Mouse (Mus musculus) lung, postnatal 0 days (tissue): Measurements from ENCODE around the gene Cfd. TPM values are rescaled to one million over a fixed set of nuclear protein-coding genes. Genes with fewer than 3 reads are reported as not detected.
A peak's percentile ranks its signal among the peaks of the same experiment; 100 is the strongest.

Source experiments
- ATAC-seq: fragments of 200-750 bp; cut with Nextera tagmentation; 2 replicates; pipeline ENCODE4 v1.8.0; 2017; ENCODE audit warnings: moderate library complexity
- DNase-seq: peaks from one replicate; pipeline ENCODE4 v3.0.0-alpha.2; 2016; ENCODE audit warnings: low spot score
- H3K27ac ChIP-seq: fragments of 300-500 bp; sonication (generic); 2 replicates; pipeline ENCODE4 v1.5.1; 2014; ENCODE audit warnings: antibody characterized with exemption, mild to moderate bottlenecking, low read length, mixed read lengths
- H3K27me3 ChIP-seq: fragments of 300-500 bp; sonication (generic); replicated peaks from 2 replicates; pipeline ENCODE4 v1.6.1; 2014; ENCODE audit warnings: low read length, mixed read lengths; ENCODE audit not compliant: insufficient read depth
- H3K36me3 ChIP-seq: fragments of 300-500 bp; sonication (generic); 2 replicates; pipeline ENCODE4 v1.6.1; 2014; ENCODE audit warnings: low read length, mixed read lengths; ENCODE audit not compliant: insufficient read depth
- H3K4me1 ChIP-seq: fragments of 300-500 bp; sonication (generic); 2 replicates; pipeline ENCODE4 v1.6.1; 2014; ENCODE audit warnings: antibody characterized with exemption, low read depth, low read length, mixed read lengths; ENCODE audit not compliant: insufficient read depth
- H3K4me2 ChIP-seq: fragments of 300-500 bp; sonication (generic); replicated peaks from 2 replicates; pipeline ENCODE4 v1.6.1; 2014; ENCODE audit warnings: low read depth, mild to moderate bottlenecking, low read length, moderate library complexity, mixed read lengths
- H3K4me3 ChIP-seq: fragments of 300-500 bp; sonication (generic); 2 replicates; pipeline ENCODE4 v1.5.1; 2014; ENCODE audit warnings: low read depth, low read length
- H3K9ac ChIP-seq: fragments of 300-500 bp; sonication (generic); replicated peaks from 2 replicates; pipeline ENCODE4 v1.6.1; 2014; ENCODE audit warnings: low read depth, mild to moderate bottlenecking
- H3K9me3 ChIP-seq: fragments of 300-500 bp; sonication (generic); 2 replicates; pipeline ENCODE4 v1.6.1; 2016; ENCODE audit warnings: low read length, mixed read lengths
- CTCF ChIP-seq: IDR thresholded peaks from 2 replicates; pipeline ENCODE4 v1.5.1; 2016; ENCODE audit warnings: antibody characterized with exemption, mild to moderate bottlenecking
- EP300 ChIP-seq: IDR thresholded peaks from 2 replicates; pipeline ENCODE4 v1.6.1; 2016; ENCODE audit warnings: antibody characterized with exemption, mild to moderate bottlenecking, control low read depth
- WGBS: fragments of 180-500 bp; shearing (Covaris S2); extraction: QIAGEN DNeasy Blood & Tissue Kit; methylation state at CpG from one replicate; pipeline ENCODE4 v1.1.7; 2014; 5-methylcytosine and 5-hydroxymethylcytosine counted together
- polyA plus RNA-seq: library from polyadenylated mRNA; unstranded; fragments of >200 nt; fragmentation: Nextera tagmentation; extraction: Ambion mirVana; gene quantifications from 2 replicates; pipeline ENCODE4 v1.2.1, GENCODE M21; 2015

Cfd gene
- polyA plus RNA-seq, 1 experiment from 2014 or later = not detected

DNA sequence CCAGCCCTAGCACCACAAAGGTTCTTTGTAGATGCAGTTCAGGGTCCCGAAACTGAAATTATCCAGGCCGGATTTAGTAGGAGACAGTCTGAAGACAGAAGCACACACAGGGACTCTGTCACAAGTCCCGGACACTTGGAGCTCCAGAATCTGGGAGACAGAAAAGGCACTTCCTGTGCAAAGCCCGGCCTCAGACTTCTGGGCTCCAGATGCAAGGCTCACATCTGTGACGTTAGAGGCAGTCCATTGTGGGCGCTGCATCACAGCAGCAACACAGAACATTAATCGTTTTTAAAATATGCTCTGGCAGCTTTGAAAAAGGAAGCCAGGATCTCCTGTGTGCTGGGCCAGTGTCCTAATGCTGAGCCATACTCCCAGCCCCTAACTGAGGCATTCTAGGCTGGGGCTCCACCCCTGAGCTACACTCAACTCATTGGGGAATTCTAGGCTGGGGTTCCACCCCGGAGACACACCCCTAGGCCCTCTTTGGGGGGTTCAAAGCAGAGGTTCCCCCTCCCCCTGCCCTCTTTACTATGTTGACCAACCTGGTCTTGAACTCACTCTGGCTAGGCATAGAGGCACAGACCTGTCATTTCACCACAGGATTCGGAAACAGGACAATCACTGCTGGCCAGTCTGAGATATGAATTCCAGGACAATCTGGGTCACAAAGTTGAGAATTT, 38.4 kb upstream of the Cfd start:
- Histone ChIP-seq H3K9ac (no peak overlapping the region; the same call in 1 of the 2 replicates), H3K4me2 (no peak overlapping the region), H3K4me1 (peaks cover 36% of the 10 kb centered on the region), H3K4me3 (no peak overlapping the region), H3K27ac (peak overlapping the region; percentile 97), H3K36me3 (no peaks in the 10 kb centered on the region), H3K27me3 (no peaks in the 10 kb centered on the region), H3K9me3 (no peaks in the 10 kb centered on the region)
- DNase-seq (peak; percentile 87), ATAC-seq (peak; percentile 2; the same call in 1 of the 2 replicates)
- TF ChIP-seq EP300 (no peak; the same call in 1 of the 2 replicates), CTCF (no peak)
- 19% methylated on average over 9 of the region's 9 CpGs for WGBS

DNA sequence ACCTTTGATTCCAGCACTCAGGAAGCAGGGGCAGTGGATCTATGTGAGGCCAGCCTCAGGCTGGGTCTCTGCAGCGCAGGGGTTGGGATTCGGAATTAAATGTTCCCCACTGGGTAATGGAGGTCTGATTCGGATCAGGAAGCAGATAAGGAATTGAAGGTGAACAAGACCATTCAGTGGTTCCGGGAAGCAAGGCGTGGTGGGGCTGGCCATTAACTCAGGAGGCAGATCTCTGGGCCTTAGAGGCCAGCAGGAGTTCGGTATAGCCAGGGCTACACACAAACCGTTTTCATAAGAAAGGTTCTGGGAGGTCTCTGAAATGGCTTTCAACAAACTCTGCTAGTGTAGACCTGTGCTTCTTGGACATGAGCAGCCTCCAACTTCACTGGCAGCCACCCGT, 37.8 kb upstream of the Cfd start:
- peak overlapping the region; percentile 46 for H3K9ac ChIP-seq
- WGBS = 18% methylated on average over 8 of the region's 8 CpGs
- ATAC-seq = no peak
- no peaks in the 10 kb centered on the region for H3K27me3 ChIP-seq
- no peak overlapping the region for H3K4me3 ChIP-seq
- no peak for DNase-seq
- no peaks in the 10 kb centered on the region for H3K36me3 ChIP-seq
- H3K4me1 ChIP-seq = peaks cover 42% of the 10 kb centered on the region
- H3K9me3 ChIP-seq = no peaks in the 10 kb centered on the region
- H3K27ac ChIP-seq = peak overlapping the region; percentile 97
- H3K4me2 ChIP-seq = peak overlapping the region; percentile 63
- TF ChIP-seq EP300 (no peak), CTCF (no peak)

DNA sequence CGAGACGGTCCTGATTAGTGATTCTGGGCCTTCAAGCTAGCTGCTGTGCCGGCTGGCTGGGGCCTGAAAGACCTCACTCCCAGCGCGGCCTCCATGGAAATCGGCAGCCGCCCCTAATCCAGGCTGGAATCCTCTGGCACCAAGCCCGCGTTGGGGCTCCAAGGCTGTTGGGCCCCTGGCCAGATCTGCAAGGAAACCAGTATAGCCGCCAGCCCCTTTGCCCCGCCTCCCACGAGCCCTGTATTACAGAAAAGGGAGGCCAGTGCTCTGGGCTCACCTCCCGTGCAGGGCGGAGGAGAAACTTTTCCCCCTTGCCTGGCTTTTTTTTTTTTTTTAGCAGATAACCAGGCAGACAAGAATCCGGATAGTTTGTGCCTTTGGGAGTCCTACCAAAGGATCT, 37.3 kb upstream of the Cfd start:
- Histone ChIP-seq H3K4me1 (peaks cover 47% of the 10 kb centered on the region), H3K36me3 (no peaks in the 10 kb centered on the region), H3K9me3 (no peaks in the 10 kb centered on the region), H3K4me2 (peak overlapping the region; percentile 63), H3K27ac (peak overlapping the region; percentile 97), H3K27me3 (no peaks in the 10 kb centered on the region), H3K4me3 (peak overlapping the region; percentile 37), H3K9ac (peak overlapping the region; percentile 46)
- DNase-seq (peak; percentile 97), ATAC-seq (peak; percentile 49)
- no peak for TF ChIP-seq CTCF
- no peak; the same call in 1 of the 2 replicates for TF ChIP-seq EP300
- WGBS = 1% methylated on average over 15 of the region's 15 CpGs

DNA sequence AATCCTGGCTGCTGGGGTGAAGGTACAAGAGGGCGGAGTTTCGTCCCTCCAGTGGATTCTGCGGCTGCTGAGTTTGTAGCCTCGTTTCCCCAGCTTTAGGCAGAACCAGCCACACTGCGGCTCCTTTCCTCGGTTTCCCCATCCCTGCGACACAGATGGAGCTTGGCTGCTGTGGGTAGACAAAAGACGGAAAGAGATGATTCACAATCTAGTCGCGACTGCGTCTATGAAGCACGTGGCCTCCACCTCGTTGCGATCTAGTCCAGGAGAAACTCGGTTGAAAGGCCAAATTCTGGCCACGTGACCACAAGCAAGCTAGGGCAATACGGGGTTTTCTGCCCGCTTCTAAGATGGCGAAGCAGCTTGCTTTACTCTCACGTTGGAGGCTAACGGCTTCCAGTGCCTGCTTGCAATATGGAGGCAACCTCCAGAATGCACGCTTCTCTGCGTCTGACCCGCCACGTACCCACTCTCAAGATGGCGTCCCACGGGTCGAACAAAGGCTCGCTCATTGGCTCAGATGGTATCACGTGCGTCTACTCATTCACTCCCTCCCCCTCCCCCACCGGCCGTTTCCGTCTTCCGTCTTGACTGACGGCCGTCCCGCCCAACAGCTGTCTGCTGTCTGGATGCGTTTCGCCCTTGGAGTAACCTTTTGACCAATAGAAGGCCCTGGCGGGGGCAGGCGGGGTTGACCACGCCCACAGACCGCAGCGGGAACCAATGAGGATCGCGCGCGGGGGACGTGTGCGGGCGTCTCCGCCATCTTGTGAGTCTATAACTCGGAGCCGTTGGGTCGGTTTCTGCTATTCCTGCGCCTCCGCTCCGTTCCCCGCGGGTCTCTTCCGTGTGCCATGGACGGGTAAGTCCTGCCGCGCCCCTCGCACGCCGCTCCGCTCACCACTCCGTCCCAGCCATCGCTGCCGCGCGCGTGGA, 36.5 kb upstream of the Cfd start, which contains the start of gene Ptbp1:
Ptbp1 (plus strand) TSS at position 568 of the 936 bp plus-strand sequence.
- DNase-seq (peak; percentile 100), ATAC-seq (peak; percentile 90)
- H3K27me3 ChIP-seq = no peaks in the 10 kb centered on the region
- WGBS = under 1% methylated on average over 74 of the region's 75 CpGs
- no peaks in the 10 kb centered on the region for H3K9me3 ChIP-seq
- peak within 1 kb of the TSS; percentile 99 for H3K27ac ChIP-seq
- H3K4me3 ChIP-seq = peak within 1 kb of the TSS; percentile 71
- TF ChIP-seq CTCF = no peak
- no peak; the same call in 1 of the 2 replicates for TF ChIP-seq EP300
- H3K4me1 ChIP-seq = peaks cover 51% of the 10 kb centered on the region
- H3K9ac ChIP-seq = peak within 1 kb of the TSS; percentile 78
- no peaks in the 10 kb centered on the region for H3K36me3 ChIP-seq
- peak within 1 kb of the TSS; percentile 89 for H3K4me2 ChIP-seq

- Histone ChIP-seq H3K9ac (peak overlapping the region; percentile 78), H3K4me2 (peak overlapping the region; percentile 89), H3K9me3 (no peaks in the 10 kb centered on the region), H3K4me3 (peak overlapping the region; percentile 71), H3K4me1 (peaks cover 48% of the 10 kb centered on the region), H3K36me3 (peaks cover 8% of the 10 kb centered on the region; the same call in 1 of the 2 replicates), H3K27me3 (no peaks in the 10 kb centered on the region), H3K27ac (peak overlapping the region; percentile 99)
- ATAC-seq (peak; percentile 22), DNase-seq (peak; percentile 81)
- TF ChIP-seq EP300 (no peak), CTCF (no peak)
- WGBS = 4% methylated on average over 64 of the region's 83 CpGs
These were observed 35.7 kb upstream of the Cfd start for GRCm38 (mm10) chr10:79854801-79855541.
